Mouse (Mus musculus) left cerebral cortex, postnatal 25 days (tissue): ENCODE measurements at regions not wholly inside any gene's neighbourhood (a gene's known extent, or its start where the extent isn't known, plus 50 kb on each side); places are given as distances from the start of the nearest gene placed in this dataset.

Experiments used
- DNase-seq, 2 experiments: peaks; one replicate each; pipeline ENCODE4 v3.0.0; 2022; ENCODE audit warnings: low spot score in 2 of 2, mixed read lengths in 1 of 2
- intact Hi-C: fragments of 180-260 bp; cut with DNase I; formaldehyde crosslinking; loops from one replicate; pipeline ENCODE4 v1.15.1; 2025

GRCm38 (mm10) chr2:74974595-74975325, 149.2 kb downstream of the Mtx2 start:
- peak in 1 of 2 experiments; percentile 16 for DNase-seq
- intact Hi-C loops, result no loop called here

- intact Hi-C loops, result no loop called here
- no peak for DNase-seq
Observed at GRCm38 (mm10) chr2:74977348-74977747, 151.7 kb downstream of the Mtx2 start.

- no peak for DNase-seq
- intact Hi-C loops, result no loop called here
Observed at GRCm38 (mm10) chr2:74977828-74978227, 152.2 kb downstream of the Mtx2 start.

- intact Hi-C loops, result no loop called here
- DNase-seq, result no peak
Observed at GRCm38 (mm10) chr2:74981856-74982255, 156.3 kb downstream of the Mtx2 start.

- intact Hi-C loops, result no loop called here
- no peak for DNase-seq
Observed at GRCm38 (mm10) chr2:74993802-74994201, 168.2 kb downstream of the Mtx2 start.

- no peak for DNase-seq
- intact Hi-C loops, result no loop called here
Observed at GRCm38 (mm10) chr2:74994998-74995397, 169.4 kb downstream of the Mtx2 start.

GRCm38 (mm10) chr2:74997736-74998135, 172.1 kb downstream of the Mtx2 start:
- intact Hi-C loops, result no loop called here
- DNase-seq, result no peak

GRCm38 (mm10) chr2:75000368-75000796, 174.8 kb downstream of the Mtx2 start:
- no peak for DNase-seq
- intact Hi-C loops, result no loop called here

GRCm38 (mm10) chr2:75002562-75002961, 177.0 kb downstream of the Mtx2 start:
- intact Hi-C loops, result no loop called here
- DNase-seq, result no peak

- DNase-seq, result peak in 1 of 2 experiments; percentile 24
- intact Hi-C loops, result no loop called here
Observed at GRCm38 (mm10) chr2:75008116-75008515, 182.5 kb downstream of the Mtx2 start.

GRCm38 (mm10) chr2:75010647-75011046, 185.0 kb downstream of the Mtx2 start:
- intact Hi-C loops, result no loop called here

GRCm38 (mm10) chr2:75012046-75012445, 186.4 kb downstream of the Mtx2 start:
- DNase-seq, result peak in 1 of 2 experiments; percentile 33
- intact Hi-C loops, result no loop called here

More at GRCm38 (mm10) chr2:75010647-75011046, 185.0 kb downstream of the Mtx2 start:
- no peak for DNase-seq

- DNase-seq, result no peak
- intact Hi-C loops, result no loop called here
Observed at GRCm38 (mm10) chr2:75014994-75015728, 189.6 kb downstream of the Mtx2 start.

GRCm38 (mm10) chr2:75019459-75019858, 193.9 kb downstream of the Mtx2 start:
- intact Hi-C loops, result no loop called here
- DNase-seq, result no peak

- no peak for DNase-seq
- intact Hi-C loops, result no loop called here
Observed at GRCm38 (mm10) chr2:75021639-75022038, 196.0 kb downstream of the Mtx2 start.

- intact Hi-C loops, result no loop called here
- DNase-seq, result no peak
Observed at GRCm38 (mm10) chr2:75028151-75028550, 202.5 kb downstream of the Mtx2 start.

- intact Hi-C loops, result no loop called here
- peak in 1 of 2 experiments; percentile 9 for DNase-seq
Observed at GRCm38 (mm10) chr2:75029089-75029693, 203.6 kb downstream of the Mtx2 start.

GRCm38 (mm10) chr2:75034708-75035107, 209.1 kb downstream of the Mtx2 start:
- DNase-seq, result no peak
- intact Hi-C loops, result no loop called here

GRCm38 (mm10) chr2:75039066-75039465, 213.5 kb downstream of the Mtx2 start:
- intact Hi-C loops, result no loop called here
- DNase-seq, result no peak

GRCm38 (mm10) chr2:75046892-75047291, 221.3 kb downstream of the Mtx2 start:
- intact Hi-C loops, result no loop called here
- DNase-seq, result no peak

GRCm38 (mm10) chr2:75048071-75048470, 222.5 kb downstream of the Mtx2 start:
- intact Hi-C loops, result no loop called here
- no peak for DNase-seq
